Mouse (Mus musculus) limb, embryonic 12.5 days (tissue): ENCODE results near the gene Nr6a1. TPM values are rescaled to one million over a fixed set of nuclear protein-coding genes. Genes with fewer than 3 reads are reported as not detected.
A peak's percentile ranks its signal among the peaks of the same experiment; 100 is the strongest.

Experiments
- ATAC-seq: fragments of 200-750 bp; cut with Nextera tagmentation; 2 replicates; pipeline ENCODE4 v1.8.0; 2017; ENCODE audit warnings: low read depth, moderate TSS enrichment; ENCODE audit not compliant: insufficient number of reproducible peaks, insufficient read depth, low FRiP score, low TSS enrichment
- H3K27ac ChIP-seq: fragments of 300-500 bp; sonication (generic); 2 replicates; pipeline ENCODE4 v1.5.1; 2016; ENCODE audit warnings: mild to moderate bottlenecking, moderate library complexity
- H3K27me3 ChIP-seq: fragments of 300-500 bp; sonication (generic); 2 replicates; pipeline ENCODE4 v1.6.1; 2016; ENCODE audit warnings: mild to moderate bottlenecking, moderate library complexity
- H3K36me3 ChIP-seq: fragments of 300-500 bp; sonication (generic); 2 replicates; pipeline ENCODE4 v1.6.1; 2016; ENCODE audit warnings: mild to moderate bottlenecking, moderate library complexity
- H3K4me1 ChIP-seq: fragments of 300-500 bp; sonication (generic); replicated peaks from 2 replicates; pipeline ENCODE4 v1.6.1; 2016
- H3K4me2 ChIP-seq: fragments of 300-500 bp; sonication (generic); 2 replicates; pipeline ENCODE4 v1.6.1; 2016; ENCODE audit warnings: mild to moderate bottlenecking, moderate library complexity
- H3K4me3 ChIP-seq: fragments of 300-500 bp; sonication (generic); replicated peaks from 2 replicates; pipeline ENCODE4 v1.5.1; 2016; ENCODE audit warnings: mild to moderate bottlenecking
- H3K9ac ChIP-seq: fragments of 300-500 bp; sonication (generic); replicated peaks from 2 replicates; pipeline ENCODE4 v1.6.1; 2016; ENCODE audit warnings: mild to moderate bottlenecking, moderate library complexity
- H3K9me3 ChIP-seq: fragments of 300-500 bp; sonication (generic); 2 replicates; pipeline ENCODE4 v1.6.1; 2016; ENCODE audit warnings: mild to moderate bottlenecking, moderate library complexity
- WGBS: fragments of 180-500 bp; shearing (Covaris S2); methylation state at CpG from one replicate; pipeline ENCODE4 v1.1.7; 2016; 5-methylcytosine and 5-hydroxymethylcytosine counted together
- polyA plus RNA-seq: library from polyadenylated mRNA; unstranded; fragments of >200 nt; fragmentation: Nextera tagmentation; extraction: Ambion mirVana; gene quantifications from 2 replicates; pipeline ENCODE4 v1.2.1, GENCODE M21; 2016

Nr6a1 gene
- polyA plus RNA-seq, 1 experiment from 2014 or later: 0.85 TPM

GRCm38 (mm10) chr2:38936721-38937378 is 9.4 kb upstream of the Nr6a1 start:
- no peak overlapping the region for H3K9ac ChIP-seq
- H3K4me2 ChIP-seq: no peak overlapping the region
- peaks cover 25% of the 10 kb centered on the region for H3K4me1 ChIP-seq
- 80% methylated on average over 9 of the region's 9 CpGs for WGBS
- no peak for ATAC-seq
- H3K27me3 ChIP-seq: peaks cover 4% of the 10 kb centered on the region; the same call in 1 of the 2 replicates
- no peaks in the 10 kb centered on the region for H3K9me3 ChIP-seq
- no peak overlapping the region for H3K4me3 ChIP-seq
- H3K27ac ChIP-seq: no peak overlapping the region
- no peaks in the 10 kb centered on the region for H3K36me3 ChIP-seq

- no peaks in the 10 kb centered on the region for H3K36me3 ChIP-seq
- H3K9me3 ChIP-seq: no peaks in the 10 kb centered on the region
- no peak for ATAC-seq
- peak overlapping the region; percentile 26 for H3K4me2 ChIP-seq
- no peak overlapping the region for H3K4me3 ChIP-seq
- H3K27me3 ChIP-seq: peaks cover 4% of the 10 kb centered on the region; the same call in 1 of the 2 replicates
- peak overlapping the region; percentile 85 for H3K27ac ChIP-seq
- WGBS: 31% methylated on average over 5 of the region's 5 CpGs
- no peak overlapping the region; the same call in 1 of the 2 replicates for H3K9ac ChIP-seq
- peaks cover 30% of the 10 kb centered on the region for H3K4me1 ChIP-seq
Observed at GRCm38 (mm10) chr2:38934936-38935335, 7.4 kb upstream of the Nr6a1 start.

- no peaks in the 10 kb centered on the region for H3K36me3 ChIP-seq
- H3K9ac ChIP-seq: no peak overlapping the region
- no peaks in the 10 kb centered on the region for H3K9me3 ChIP-seq
- ATAC-seq: peak; percentile 34; the same call in 1 of the 2 replicates
- H3K4me1 ChIP-seq: peaks cover 30% of the 10 kb centered on the region
- peak overlapping the region; percentile 85 for H3K27ac ChIP-seq
- H3K27me3 ChIP-seq: peaks cover 4% of the 10 kb centered on the region; the same call in 1 of the 2 replicates
- WGBS: 28% methylated on average over 2 of the region's 2 CpGs
- peak overlapping the region; percentile 26 for H3K4me2 ChIP-seq
- no peak overlapping the region for H3K4me3 ChIP-seq
Observed at GRCm38 (mm10) chr2:38933931-38934330, 6.4 kb upstream of the Nr6a1 start.

- Histone ChIP-seq H3K9ac (peak within 1 kb of the TSS; percentile 63), H3K4me1 (peaks cover 30% of the 10 kb centered on the region), H3K4me3 (peak within 1 kb of the TSS; percentile 48), H3K9me3 (no peaks in the 10 kb centered on the region), H3K36me3 (no peaks in the 10 kb centered on the region), H3K27ac (no peak within 1 kb of the TSS; the same call in 1 of the 2 replicates), H3K27me3 (peaks cover 4% of the 10 kb centered on the region; the same call in 1 of the 2 replicates), H3K4me2 (peak within 1 kb of the TSS; percentile 75)
- WGBS: 8% methylated on average over 32 of the region's 32 CpGs
- ATAC-seq: peak; percentile 73
Observed at GRCm38 (mm10) chr2:38931851-38932667, 4.6 kb upstream of the Nr6a1 start, which contains the start of gene Olfml2a. Gene Olfml2a, plus strand, starts transcription at chr2:38931978.

GRCm38 (mm10) chr2:38930269-38930668 is 2.8 kb upstream of the Nr6a1 start:
- H3K4me1 ChIP-seq: peaks cover 33% of the 10 kb centered on the region
- 45% methylated on average over 2 of the region's 2 CpGs for WGBS
- no peaks in the 10 kb centered on the region for H3K36me3 ChIP-seq
- H3K4me3 ChIP-seq: no peak overlapping the region
- H3K9ac ChIP-seq: no peak overlapping the region
- no peak for ATAC-seq
- no peak overlapping the region for H3K4me2 ChIP-seq
- no peaks in the 10 kb centered on the region for H3K9me3 ChIP-seq
- peaks cover 4% of the 10 kb centered on the region; the same call in 1 of the 2 replicates for H3K27me3 ChIP-seq
- no peak overlapping the region for H3K27ac ChIP-seq

GRCm38 (mm10) chr2:38926145-38926891 is 1.2 kb downstream of the Nr6a1 start:
- H3K4me1 ChIP-seq: peaks cover 14% of the 10 kb centered on the region
- H3K4me3 ChIP-seq: peak overlapping the region; percentile 83
- H3K27me3 ChIP-seq: peaks cover 13% of the 10 kb centered on the region
- under 1% methylated on average over 50 of the region's 53 CpGs for WGBS
- peak; percentile 94 for ATAC-seq
- H3K27ac ChIP-seq: no peak overlapping the region
- no peaks in the 10 kb centered on the region for H3K36me3 ChIP-seq
- no peaks in the 10 kb centered on the region for H3K9me3 ChIP-seq
- H3K4me2 ChIP-seq: peak overlapping the region; percentile 99
- peak overlapping the region; percentile 65 for H3K9ac ChIP-seq

GRCm38 (mm10) chr2:38925171-38926080 is 2.1 kb downstream of the Nr6a1 start:
- under 1% methylated on average over 46 of the region's 51 CpGs for WGBS
- Histone ChIP-seq H3K4me2 (peak overlapping the region; percentile 99), H3K27ac (no peak overlapping the region), H3K9me3 (no peaks in the 10 kb centered on the region), H3K4me1 (peaks cover 13% of the 10 kb centered on the region), H3K9ac (peak overlapping the region; percentile 65), H3K4me3 (peak overlapping the region; percentile 83), H3K36me3 (no peaks in the 10 kb centered on the region), H3K27me3 (peaks cover 13% of the 10 kb centered on the region)
- peak; percentile 72 for ATAC-seq

GRCm38 (mm10) chr2:38924571-38924970 is 2.9 kb downstream of the Nr6a1 start:
- H3K27ac ChIP-seq: no peak overlapping the region

GRCm38 (mm10) chr2:38923911-38924310 is 3.6 kb downstream of the Nr6a1 start:
- H3K4me2 ChIP-seq: no peak overlapping the region

More at GRCm38 (mm10) chr2:38924571-38924970, 2.9 kb downstream of the Nr6a1 start:
- peak overlapping the region; percentile 99 for H3K4me2 ChIP-seq
- peaks cover 13% of the 10 kb centered on the region for H3K4me1 ChIP-seq
- H3K9ac ChIP-seq: no peak overlapping the region
- no peaks in the 10 kb centered on the region for H3K9me3 ChIP-seq
- under 1% methylated on average over 10 of the region's 10 CpGs for WGBS
- peaks cover 13% of the 10 kb centered on the region for H3K27me3 ChIP-seq
- H3K4me3 ChIP-seq: peak overlapping the region; percentile 83
- no peak for ATAC-seq
- no peaks in the 10 kb centered on the region for H3K36me3 ChIP-seq

GRCm38 (mm10) chr2:38923471-38923870 is 4.0 kb downstream of the Nr6a1 start:
- no peak for ATAC-seq
- Histone ChIP-seq H3K27ac (no peak overlapping the region), H3K9me3 (no peaks in the 10 kb centered on the region), H3K27me3 (peaks cover 13% of the 10 kb centered on the region), H3K4me1 (peaks cover 13% of the 10 kb centered on the region), H3K36me3 (no peaks in the 10 kb centered on the region), H3K4me2 (no peak overlapping the region), H3K4me3 (no peak overlapping the region), H3K9ac (no peak overlapping the region)
- 9% methylated on average over 3 of the region's 3 CpGs for WGBS

More at GRCm38 (mm10) chr2:38923911-38924310, 3.6 kb downstream of the Nr6a1 start:
- no peak for ATAC-seq
- H3K4me3 ChIP-seq: no peak overlapping the region
- H3K9ac ChIP-seq: no peak overlapping the region
- 35% methylated on average over 2 of the region's 2 CpGs for WGBS
- H3K4me1 ChIP-seq: peaks cover 13% of the 10 kb centered on the region
- H3K27ac ChIP-seq: no peak overlapping the region
- no peaks in the 10 kb centered on the region for H3K36me3 ChIP-seq
- peaks cover 13% of the 10 kb centered on the region for H3K27me3 ChIP-seq
- H3K9me3 ChIP-seq: no peaks in the 10 kb centered on the region
